Mouse (Mus musculus) urinary bladder, postnatal 36 days (tissue): ENCODE measurements around the gene Mmp10.

Experiments used
- DNase-seq, 2 experiments: peaks; one replicate each; pipeline ENCODE4 v3.0.0; 2022; ENCODE audit warnings: low spot score in 2 of 2, mixed read lengths in 1 of 2

The Mmp10 gene

GRCm38 (mm10) chr9:7502051-7502450 is at the start of gene Mmp10:
TSS of gene Mmp10 (plus strand) at chr9:7502352.
- DNase-seq, result no peak

- DNase-seq, result no peak
Measured at GRCm38 (mm10) chr9:7453302-7453701, 48.9 kb upstream of the Mmp10 start.

- no peak for DNase-seq
Measured at GRCm38 (mm10) chr9:7470262-7470661, 31.9 kb upstream of the Mmp10 start.

DNA sequence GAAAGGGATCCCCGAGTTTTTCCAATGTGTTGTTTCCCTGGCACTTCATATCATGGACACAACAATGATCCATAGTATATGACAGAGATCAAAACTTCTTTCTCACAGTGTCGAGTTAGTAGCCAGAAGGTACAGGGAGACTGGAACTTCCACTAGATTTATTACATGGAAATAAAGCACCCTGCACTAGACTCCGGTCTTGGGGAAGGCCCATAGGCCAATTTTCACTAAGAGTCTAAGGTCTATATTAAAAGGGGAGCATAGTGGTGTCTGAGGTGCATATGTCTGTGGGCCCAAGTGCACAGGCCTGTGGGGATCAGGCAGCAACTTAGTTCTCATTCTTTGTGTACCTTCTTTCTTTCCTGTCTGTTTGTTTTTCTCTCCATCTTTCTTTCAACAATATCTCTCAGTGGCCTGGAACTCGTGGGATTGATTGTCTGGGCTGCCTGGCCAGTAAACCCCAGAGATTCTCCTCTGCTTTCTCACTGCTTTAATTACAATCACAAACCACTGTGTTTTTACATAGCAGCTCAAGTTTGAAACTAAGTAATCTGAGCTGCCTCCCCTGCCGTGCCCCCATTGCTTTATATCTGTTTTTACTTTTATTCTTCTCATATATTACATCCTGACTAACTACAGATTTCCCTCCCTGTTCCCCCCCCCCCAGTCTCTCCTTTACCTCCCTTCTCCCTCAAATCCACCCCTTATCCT is 18.3 kb upstream of the Mmp10 start:
- DNase-seq, result no peak

DNA sequence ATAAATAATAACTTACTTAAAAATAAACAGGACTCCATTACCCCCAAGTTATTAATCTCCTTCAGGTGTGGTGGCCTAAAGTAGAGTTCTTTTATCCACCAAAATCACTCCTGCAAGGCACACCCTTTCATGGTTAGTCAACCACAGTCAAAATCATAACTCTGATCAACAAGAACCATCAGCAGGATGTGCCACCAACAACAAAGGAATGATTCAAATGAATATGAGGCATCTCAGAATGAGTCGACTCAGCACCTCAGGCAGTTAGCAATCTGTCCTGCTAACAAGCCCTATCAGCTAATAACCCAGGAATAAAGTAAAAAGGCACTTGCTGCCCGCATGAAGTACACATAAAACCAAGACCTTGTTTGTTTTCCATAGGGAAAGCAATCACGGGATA is 1.0 kb upstream of the Mmp10 start:
- DNase-seq, result no peak

GRCm38 (mm10) chr9:7507321-7507876 is 5.2 kb downstream of the Mmp10 start:
- DNase-seq, result no peak

GRCm38 (mm10) chr9:7509619-7510233 is 7.6 kb downstream of the Mmp10 start:
- no peak for DNase-seq

DNA sequence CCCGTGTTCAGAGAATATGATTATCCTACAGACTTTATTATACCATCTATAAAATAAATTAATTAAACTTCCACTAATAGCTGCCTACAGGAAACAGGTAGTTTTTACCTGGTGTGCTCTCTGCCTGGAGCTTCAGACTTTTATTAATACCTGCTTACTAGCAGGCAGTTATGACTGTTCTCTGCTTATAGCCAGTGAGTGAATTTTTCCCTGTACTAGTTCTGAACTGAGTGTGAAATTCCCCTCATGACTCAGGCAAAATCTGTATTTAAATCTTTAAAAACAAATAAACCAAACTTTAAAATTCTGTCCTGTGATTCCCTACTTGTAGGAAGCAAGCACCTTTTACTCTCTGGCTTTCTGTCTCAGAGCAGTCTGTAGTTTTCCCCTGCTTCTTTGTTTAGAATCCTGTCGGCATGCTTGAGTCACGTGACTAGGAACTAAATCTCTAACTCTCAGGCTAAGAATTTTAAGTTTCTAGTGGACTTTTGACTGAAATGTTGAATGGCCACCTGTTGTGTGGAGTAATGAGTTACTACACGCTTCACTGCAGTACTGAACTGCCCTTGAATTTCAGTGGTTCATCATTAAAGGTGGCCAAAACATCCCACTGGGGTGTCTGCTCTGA is 15.9 kb downstream of the Mmp10 start:
- no peak for DNase-seq

DNA sequence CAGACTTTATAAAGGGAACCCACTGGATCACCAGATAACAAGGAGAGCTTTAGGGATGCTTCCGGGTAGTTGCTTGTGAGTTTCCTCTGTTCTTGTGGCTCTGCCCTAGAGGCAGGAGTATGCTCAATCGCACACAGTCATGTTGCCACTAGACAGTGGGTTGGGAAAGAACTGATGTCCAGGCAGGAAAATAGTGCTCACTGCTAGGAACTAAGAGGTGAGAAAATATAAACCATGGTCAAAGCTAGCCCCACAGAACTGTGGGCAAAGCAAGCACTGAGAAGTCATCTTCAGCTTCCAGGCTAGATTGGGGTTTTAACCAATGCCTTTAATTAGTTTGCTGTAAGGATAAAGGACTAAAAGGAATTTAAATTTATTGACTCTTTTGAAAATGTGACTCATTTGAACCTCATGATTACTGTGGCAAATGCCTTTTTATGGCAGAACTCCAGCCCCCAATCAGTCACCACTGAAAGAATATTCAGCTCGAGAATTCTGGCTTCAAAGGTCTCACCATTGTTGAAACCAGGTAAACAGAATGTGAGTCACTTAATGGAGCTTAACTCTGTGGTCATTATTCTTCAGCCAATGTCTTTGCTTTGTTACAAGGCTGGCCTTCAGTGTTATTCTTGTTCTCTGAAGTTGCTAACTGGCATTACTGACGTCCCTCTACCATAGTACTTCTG is 24.2 kb downstream of the Mmp10 start:
- no peak for DNase-seq

DNA sequence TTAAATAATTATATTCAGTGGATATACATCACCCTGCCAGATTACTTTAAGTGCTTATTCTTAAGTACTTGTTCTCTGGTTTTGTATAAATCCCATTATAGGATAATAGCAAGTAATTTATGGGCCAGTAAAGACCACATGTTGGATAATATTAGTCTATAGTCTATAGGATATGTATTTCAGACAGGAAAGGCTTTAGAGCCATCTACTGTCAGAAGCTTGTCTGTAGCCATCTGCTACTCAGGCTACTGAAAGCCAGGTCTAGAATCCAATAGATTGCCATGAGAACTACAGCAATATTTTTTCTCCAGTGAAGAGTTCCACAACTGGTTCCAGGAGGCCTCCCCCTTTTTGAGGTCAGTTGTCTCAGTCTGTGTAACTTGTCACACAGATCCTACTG is 40.6 kb downstream of the Mmp10 start:
- no peak for DNase-seq

GRCm38 (mm10) chr9:7544923-7545457 is 42.8 kb downstream of the Mmp10 start:
- DNase-seq, result no peak

DNA sequence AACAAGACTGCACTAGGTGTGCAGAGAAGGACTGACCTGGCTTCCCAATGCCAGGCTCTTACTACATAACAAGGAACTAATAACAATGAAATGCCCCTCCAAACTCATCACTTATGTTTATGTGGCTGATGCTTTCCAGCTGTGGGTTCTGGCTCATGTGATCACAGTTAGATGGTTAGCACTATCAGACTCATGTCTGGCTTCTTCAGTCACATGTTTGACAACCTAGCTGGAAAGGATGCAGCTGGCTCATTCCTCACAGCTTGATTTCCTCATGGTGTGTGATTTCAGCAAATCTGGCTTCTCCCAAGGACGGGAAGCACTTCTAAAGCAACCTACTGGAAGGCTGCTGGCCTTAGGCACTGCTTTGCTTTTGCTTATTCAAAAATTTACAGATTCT is 43.3 kb downstream of the Mmp10 start:
- peak; percentile 8 to 13 for DNase-seq

- DNase-seq, result no peak
Measured at GRCm38 (mm10) chr9:7545920-7546319, 43.8 kb downstream of the Mmp10 start.

DNA sequence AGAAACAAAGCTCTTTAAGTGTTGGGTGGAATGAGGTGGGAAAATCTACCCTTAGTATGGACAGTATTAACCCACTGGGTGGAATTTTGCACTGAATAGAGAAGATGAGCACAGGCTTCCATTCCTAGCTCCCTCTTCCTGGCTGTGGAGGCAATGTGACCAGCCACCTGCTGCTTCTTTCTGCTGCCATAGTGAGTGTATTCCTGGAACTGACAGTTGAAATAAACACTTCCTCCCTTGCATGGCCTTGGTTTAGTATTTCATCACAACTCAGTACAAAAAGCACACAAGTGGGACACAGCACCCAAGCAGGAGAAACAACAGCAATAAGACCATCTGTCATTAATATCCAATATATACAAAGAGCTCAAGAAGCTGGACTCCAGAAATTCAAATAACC is 49.8 kb downstream of the Mmp10 start:
- DNase-seq, result no peak

DNA sequence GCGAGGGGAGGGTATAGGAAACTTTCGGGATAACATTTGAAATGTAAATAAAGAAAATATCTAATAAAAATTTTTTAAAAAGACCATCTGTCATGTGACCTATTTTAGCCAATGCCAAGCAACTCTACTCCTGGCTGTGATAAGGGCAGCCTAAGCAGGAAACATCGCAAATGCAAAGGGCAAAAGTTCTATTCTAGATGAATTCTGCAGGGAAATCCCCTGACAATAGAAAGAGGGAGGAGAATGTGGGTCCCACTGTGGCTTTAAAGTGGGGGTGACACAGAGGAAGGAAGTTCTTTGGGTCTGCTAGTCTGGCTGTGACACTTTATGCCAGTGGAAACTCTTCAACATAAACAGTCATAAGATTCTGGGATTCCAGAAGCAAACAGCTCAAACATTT is 51.4 kb downstream of the Mmp10 start:
- no peak for DNase-seq

- peak in 1 of 2 experiments; percentile 38 for DNase-seq
Measured at GRCm38 (mm10) chr9:7554382-7554781, 52.2 kb downstream of the Mmp10 start.

DNA sequence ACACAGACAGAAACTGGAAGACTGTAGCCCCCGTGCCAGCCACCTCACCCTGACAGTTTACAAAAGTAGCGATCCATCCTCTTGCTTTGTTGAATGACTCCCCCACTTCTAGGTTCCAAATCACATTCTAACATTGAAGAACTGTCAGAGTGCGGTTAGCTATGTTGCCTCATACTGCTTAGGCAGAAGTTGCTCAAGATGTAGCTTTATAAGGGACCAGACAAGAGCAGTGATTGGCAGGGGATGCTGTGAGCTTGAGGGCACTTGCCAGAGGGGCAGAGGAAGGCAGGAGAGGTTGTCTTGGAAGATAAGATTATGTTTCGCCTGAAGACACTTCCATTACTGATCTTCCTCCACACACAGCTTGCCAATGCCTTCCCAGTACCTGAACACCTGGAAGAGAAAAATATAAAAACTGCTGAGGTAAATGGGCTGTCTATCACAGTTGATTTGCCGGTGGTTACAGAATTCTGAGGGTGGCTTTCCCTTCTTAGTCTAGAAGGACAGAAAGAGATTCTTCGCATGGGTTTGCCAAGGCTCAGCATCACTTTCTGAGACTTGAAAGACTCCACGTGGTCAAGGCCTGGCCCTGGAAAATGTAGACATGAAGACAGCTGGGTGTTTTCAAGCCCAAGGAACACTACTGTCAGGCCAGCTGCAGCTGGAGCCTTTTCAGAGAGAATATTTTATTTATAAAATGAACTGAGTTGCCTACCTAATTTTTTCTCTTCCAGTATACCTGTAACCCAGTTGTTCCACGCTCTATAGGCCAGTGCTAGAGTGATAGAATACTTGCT is 56.3 kb downstream of the Mmp10 start, which contains the start of gene Mmp8:
Mmp8 (plus strand) TSS at position 236 of the 797 bp plus-strand sequence.
- no peak for DNase-seq
